Mouse (Mus musculus) lung, postnatal 10 days (tissue): ENCODE results near the gene Arhgap10.
A peak's percentile ranks its signal among the peaks of the same experiment; 100 is the strongest.

Source experiments
- DNase-seq: peaks from one replicate; pipeline ENCODE4 v3.0.0; 2021

Gene Arhgap10

DNA sequence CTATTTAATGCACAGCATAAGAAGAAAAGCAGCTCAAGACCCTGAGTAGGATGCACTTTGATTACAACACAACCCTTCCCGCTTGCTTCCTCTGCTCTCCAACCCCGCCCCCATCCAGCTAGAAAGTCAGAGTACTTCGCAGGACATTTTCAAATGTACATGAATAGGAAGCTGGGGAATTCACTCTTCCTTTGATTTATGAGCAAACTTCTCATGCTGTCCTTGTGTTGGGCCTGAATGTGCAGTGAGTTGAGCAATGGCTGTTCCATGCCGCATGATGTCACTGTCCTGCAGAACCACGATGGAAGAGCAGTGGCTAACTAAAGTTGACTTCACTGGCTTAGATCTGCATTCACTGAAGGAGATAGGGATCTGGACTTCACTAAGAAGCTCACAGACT lies 242.2 kb downstream of the Arhgap10 start:
- DNase-seq = no peak

DNA sequence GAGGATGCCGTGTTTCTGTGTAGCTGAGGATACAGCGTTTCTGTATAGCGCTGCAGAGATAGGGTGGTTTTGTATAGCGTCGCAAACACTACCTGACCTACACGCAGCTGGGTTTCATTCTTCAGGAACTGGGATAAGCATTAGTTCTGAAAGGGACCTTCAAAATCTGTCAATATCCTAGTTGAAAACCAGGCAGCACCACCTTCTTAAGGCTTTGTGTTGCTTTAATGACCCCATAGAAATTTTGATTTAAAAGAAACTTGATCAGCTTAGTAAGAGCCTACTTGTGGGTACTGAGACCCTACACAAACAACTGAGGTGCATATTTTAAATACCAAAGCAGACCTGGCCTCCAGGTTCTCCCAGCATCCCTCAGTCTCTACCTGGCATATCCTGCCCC lies 245.6 kb downstream of the Arhgap10 start:
- no peak for DNase-seq

DNA sequence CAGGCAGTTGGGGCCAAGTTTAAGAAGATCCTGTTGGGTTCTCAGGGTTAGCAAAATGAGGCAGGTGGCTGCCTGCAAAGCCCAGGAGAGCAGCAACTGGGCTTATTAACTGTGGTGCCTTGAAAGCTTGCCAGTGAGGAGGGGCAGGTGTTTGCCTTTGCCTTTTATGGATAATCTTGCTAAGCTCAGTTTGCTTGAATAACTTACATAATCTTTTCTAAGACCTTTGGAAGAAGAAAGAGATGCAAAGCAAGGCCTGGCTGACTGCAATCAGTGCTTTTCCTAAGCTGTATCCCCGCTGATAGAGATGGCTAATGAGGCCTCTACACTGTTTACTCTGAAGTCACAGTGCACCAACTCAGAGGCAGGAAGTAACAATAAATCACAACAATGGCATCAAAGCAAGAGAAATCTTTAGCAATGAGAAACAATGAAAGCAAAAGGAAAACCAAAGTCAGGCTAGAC lies 249.8 kb downstream of the Arhgap10 start:
- DNase-seq = peak; percentile 18

DNA sequence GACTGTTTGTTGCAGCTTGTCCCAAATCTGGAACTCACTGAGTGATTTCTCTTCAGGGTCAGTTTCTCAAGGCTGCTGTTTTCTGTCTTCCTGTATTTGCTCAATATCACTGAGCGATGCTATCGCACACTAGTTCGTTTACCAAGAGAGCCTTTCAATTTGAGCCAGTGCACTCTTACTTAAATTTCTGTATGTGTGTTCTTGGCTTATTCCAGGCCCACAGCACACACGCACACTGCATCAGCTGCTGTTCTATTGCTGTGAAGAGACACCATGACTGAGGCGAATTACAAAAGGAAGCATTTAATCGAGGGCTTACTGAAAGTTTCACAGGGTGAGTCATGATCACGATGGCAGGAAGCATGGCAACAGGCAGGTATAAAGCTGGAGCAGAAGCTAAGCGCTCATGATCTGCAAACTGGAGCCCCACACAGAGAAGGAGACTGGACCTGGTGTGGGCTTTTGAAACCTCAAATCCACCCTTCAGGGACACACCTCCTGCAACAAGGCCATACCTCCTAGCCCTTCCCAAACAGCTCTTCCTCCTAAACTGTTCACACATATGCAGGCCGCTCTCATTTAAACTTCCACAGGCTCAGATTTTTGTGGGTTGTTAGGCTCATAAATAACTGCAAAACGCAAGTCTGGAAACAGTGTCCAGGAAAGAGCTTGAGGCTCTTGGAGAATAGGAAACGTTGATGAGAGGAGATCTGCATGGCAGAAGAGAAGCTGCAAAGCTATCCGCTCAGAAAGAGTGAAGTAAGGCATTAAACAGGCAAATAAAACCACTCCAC lies 255.3 kb downstream of the Arhgap10 start:
- no peak for DNase-seq

DNA sequence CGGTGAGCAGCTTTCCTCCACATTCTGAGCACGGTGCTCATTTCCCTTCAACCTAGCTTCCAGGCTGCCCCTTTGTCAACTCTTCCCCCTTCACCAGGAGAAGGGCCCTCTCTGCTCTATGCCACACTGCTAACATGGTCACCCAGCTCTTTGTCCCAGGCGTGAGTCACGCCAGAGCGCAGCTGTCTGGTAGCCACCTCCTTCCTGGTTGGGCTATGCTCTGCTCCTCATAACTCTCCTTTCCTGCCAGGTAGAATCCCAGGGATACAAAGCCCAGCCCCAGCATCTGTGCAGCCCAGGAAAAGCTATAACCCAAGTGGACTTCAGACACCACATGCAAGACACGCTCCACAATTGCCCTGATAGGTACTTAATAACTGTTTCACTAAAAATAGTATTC lies 256.5 kb downstream of the Arhgap10 start:
- DNase-seq = no peak

DNA sequence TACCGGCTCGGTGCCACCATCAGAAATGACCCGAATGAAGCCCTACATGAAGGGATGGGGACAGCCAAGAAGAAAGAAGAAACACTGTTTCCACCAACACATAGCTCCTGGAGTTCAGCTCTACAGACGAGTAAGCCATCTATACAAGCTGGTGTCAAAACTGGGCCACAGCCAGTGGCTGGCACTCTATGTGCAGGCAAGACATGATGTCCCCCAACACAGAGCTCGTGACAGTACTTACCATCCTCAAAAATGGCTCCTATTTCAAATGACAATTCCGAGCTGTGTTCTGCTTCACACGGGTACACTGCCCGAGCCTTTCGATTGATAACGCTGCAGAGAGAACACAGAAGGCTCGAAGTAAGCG lies 260.7 kb downstream of the Arhgap10 start:
- DNase-seq = no peak

- no peak for DNase-seq
Measured at GRCm38 (mm10) chr8:77256450-77257084, 261.2 kb downstream of the Arhgap10 start.

- DNase-seq = no peak
Measured at GRCm38 (mm10) chr8:77254466-77254865, 263.3 kb downstream of the Arhgap10 start.

DNA sequence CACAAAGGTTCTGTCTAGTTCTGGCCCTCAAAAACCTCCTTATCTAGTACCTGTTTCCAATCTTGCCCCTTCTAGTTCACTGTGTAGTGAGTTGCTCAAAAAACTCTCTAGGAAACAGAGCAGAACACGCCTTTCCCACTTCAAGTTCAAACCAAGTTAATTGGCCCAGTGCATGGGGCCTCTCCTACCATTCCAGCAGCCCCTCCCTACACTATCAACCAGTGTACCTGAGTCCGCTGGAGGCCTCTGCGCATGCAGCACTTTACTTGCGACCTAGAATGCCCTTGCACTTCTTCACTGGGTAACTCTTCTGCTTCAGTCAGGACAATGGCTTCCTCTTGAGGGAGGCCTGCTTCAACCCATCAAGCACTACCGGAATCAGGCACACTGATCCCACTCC lies 266.6 kb downstream of the Arhgap10 start:
- no peak for DNase-seq

DNA sequence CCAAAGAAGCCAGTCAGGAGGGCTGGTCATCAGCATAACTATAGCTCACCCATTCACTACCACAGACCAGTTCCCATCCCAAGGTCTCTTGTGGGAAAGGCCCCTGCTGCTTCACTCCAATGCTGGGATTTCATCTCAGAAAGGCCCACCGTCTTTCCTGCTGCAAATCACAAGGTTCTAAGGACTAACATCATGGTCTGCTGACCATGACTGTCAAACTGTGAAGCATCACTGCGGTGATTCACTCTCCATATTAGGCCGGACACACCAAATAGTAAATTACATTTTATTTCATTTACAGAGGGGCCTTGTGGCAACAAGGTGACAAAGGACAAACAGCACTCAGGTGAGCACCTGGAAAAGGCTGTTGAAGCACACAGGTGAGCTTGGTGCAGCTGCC lies 267.7 kb downstream of the Arhgap10 start:
- no peak for DNase-seq

- DNase-seq = no peak
Measured at GRCm38 (mm10) chr8:77241381-77241780, 276.4 kb downstream of the Arhgap10 start.

GRCm38 (mm10) chr8:77239462-77239861 lies 278.3 kb downstream of the Arhgap10 start:
- no peak for DNase-seq

DNA sequence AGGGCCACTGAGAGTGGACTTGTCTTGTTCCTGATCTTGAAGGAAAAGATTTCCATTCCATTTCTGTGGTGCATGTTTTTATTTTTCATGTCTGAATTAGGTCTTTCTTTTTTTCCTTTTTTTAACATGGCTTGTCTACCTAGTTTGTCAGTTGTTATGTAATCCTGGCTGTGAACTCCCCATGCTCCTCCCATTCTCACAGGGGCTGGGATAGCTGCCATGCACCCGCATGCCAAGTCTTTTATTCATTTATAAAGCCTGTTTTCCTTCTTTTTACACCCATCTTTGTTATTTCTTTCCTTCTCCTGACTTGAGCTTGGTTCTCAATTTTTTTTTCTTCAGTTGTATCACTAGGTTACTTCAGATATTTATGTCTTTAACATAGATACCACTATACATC lies 281.1 kb downstream of the Arhgap10 start:
- DNase-seq = peak; percentile 21

- DNase-seq = no peak
Measured at GRCm38 (mm10) chr8:77232411-77232810, 285.3 kb downstream of the Arhgap10 start.

DNA sequence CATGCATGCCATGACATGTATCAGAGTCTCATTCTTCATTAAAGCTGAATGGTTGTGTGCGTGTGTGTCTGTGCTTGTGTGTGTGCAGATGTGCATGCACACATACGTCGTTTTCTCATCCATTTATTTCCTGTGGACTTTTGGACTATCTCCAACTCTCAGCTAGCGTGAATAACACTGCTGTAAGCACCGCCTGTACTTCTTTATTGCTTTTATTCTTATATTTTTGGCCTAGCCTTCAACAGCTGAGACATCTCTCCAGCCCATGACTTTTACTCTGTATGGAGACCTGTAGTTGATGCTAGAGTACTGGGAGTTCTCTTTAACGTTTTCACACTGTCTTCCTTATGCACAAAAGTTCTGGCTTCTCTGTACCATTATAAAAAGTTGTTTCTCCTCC lies 285.9 kb downstream of the Arhgap10 start:
- no peak for DNase-seq

GRCm38 (mm10) chr8:77231211-77231610 lies 286.5 kb downstream of the Arhgap10 start:
- no peak for DNase-seq

- DNase-seq = no peak
Measured at GRCm38 (mm10) chr8:77228688-77229087, 289.1 kb downstream of the Arhgap10 start.

GRCm38 (mm10) chr8:77227742-77228141 lies 290.0 kb downstream of the Arhgap10 start:
- DNase-seq = peak; percentile 71

DNA sequence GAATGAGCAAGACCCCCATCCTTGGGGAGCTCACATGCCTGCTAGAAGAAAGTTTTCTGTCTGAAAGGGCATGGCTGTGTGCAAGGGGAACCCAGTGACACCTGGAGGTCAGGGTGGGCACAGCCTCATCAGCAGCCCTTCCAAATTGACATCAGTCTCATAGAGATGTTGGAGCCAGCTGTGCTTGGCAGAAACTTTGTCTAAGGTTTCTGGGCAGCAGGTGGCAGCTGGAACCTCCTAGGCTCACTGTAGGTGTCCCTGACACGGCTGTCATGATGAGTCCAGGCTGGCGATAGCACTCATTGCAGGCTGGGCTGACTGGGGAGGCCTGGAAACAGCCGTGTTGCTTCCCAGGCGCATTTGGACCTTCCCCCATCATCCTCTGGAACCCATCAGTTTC lies 294.6 kb downstream of the Arhgap10 start:
- DNase-seq = no peak

DNA sequence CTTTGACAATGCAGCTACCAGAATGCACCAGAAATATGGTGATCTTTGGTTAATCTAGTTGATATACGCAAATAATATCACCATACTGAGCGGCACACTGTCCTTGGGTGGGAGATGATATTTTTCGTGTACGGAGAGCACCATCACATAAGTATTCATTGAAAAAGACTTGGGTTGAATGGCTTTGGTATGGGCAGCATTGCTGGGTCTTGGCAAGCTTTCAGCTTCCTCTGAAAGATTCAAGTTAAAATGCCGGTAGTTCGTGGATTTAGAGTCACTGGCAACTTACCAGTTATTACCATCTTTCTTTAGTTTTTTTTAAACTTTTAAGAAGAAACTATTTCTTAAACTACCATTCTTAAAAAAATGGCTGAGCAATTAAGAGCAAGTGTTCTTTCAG lies 302.6 kb downstream of the Arhgap10 start:
- DNase-seq = no peak

DNA sequence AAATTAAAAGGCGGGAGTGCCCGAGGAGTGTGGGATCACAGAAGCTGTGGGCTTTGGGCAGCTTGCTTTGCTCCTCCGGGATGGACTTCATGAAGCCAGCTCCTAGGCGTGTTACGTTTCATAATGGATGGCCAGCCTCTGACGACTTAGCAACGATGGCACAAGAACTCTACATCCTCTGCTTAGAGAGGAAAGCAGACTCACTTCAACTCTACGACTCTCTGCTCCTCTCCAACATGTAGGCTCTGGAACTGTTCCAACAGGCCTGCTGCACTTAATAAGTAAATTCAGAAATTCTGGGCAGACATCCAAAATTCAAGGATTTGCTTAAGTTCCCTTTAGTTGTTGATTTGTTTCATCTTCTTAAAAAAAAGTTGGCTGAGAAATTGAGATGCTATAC lies 303.1 kb downstream of the Arhgap10 start:
- peak; percentile 58 for DNase-seq

DNA sequence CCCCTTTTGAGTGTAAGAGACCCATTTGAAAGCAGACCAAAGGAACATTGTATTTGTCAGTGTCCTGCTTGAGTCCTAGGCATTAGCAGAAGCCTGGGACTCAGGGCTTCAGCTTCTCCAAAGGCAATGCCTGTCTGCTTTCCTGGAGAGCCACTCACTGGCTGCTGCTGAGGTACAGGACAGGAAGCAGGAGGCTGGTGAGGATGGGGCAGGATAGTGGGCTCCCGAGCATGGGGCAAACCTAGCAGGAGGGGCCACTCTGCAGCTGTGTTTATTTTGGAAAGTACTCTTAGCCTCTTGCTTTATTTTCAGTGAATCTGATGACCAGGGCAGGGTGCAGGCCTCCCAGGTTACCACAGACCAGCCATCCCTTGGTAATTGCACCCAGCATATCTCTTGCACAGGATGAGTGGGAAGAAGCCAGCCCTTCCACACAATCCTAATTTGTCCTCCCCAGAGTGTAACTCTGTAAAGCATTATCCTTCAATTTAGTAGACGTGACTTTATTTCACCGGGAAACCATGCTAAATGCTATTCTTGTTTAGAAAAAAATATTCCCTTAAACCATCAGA lies 303.8 kb downstream of the Arhgap10 start:
- DNase-seq = no peak

- no peak for DNase-seq
Measured at GRCm38 (mm10) chr8:77209297-77209696, 308.5 kb downstream of the Arhgap10 start.
